Mouse (Mus musculus) urinary bladder, adult 18-20 months (tissue): Measurements from ENCODE around the gene Pou3f1.

Experiments
- DNase-seq, 2 experiments: peaks; one replicate each; pipeline ENCODE4 v3.0.0; 2022; ENCODE audit warnings: low spot score in 2 of 2, mixed read lengths in 2 of 2

Pou3f1 gene

GRCm38 (mm10) chr4:124709961-124710446 is 53.4 kb downstream of the Pou3f1 start:
- no peak for DNase-seq
